Mouse (Mus musculus): Measurements from ENCODE around the gene Elmo1.

Gene Elmo1

DNA sequence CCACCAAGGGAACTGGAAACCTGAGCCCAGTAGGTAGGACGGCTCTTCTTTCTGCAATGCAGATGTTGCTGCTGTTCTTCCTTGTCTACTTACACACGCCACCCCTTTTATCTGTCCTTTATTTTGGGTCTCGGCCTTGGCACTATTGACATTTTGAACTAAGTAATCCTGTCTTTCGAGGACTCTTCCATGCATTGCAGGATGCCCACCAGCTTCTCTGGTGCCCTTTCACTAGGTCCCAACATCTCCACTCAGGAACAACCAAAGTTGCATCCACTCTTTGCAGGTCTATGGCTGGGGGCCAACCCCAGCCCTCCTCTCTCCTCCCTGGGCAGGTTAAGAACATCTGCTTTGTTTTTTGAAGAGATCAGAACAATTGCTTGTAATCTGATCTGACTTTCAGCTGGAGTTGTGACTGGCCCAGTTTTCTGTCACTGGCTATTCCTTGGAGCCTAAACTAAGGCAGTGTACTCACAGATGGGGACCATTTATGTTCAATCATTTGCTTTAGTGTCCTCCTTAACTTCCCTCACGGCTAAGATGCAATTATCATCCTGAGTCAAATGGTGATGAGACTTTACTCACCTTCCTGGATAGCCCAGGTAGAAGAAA is 6.7 kb downstream of the Elmo1 start:
- DNase-seq, result no peak

DNA sequence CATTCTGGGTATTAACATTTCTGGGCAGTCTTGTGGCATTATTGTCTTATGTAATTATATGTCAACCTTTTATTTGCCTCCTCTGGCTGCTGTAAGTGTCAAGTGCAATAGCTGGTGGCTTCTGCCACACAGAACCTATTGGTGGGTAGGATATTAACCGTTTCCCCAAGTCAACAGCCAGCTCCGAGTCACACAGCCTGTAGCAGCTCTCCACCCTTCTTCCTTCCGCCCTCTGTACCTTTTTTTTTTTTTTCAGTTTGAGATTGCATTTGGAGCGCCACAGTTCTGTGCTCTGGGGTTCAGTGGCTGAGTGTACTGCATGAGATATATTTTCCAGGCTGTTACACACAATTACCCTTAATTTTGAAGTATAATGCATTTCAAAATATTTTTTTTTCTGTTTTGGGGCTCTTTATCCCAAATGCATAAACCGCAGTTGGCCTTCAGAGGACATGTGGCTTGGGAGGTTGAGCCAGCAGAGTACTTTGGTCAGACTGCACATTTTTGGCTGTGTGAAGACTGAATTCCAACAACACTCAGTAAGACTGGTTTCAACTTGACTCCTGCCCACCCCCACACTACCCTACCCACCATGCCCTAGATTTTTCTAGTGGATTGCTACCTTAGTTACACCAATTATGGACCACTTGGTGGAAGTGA is 7.7 kb downstream of the Elmo1 start:
- no peak for DNase-seq

DNA sequence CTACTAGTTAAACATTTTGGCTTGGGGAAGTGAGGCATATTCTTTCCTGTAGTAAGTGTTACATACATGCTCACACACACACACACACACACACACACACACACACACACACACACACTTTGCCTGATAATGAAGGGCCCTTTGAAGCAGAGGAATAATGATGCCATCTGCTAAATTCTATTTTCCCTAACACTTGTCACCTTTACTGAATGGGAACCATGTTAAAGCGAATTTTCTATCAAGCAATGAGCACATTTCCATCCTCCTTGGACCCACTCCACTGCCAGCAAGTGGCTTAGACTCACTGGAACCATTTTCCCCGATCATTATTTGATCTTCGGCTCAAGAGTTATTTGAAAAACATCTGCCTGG is 8.2 kb downstream of the Elmo1 start:
- DNase-seq, result no peak

DNA sequence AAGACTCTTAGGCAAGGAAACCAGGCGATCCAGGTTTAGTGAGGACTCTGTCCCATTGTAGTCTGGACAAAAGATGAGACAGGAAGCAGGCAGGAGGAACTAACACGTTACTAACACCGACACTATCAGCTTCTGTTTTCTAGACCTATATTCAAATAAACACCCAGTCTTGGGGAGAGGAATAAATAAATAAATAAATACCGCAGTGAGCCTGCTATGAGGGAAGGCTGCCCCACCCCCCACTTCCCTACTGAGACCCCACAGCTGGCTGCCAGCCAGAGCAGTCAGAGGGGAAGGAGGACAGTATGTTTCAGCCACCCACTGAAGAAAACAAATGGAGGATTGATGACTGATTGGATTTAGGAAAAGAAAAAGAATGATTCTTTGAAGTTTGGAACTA is 9.2 kb downstream of the Elmo1 start:
- DNase-seq, result no peak

DNA sequence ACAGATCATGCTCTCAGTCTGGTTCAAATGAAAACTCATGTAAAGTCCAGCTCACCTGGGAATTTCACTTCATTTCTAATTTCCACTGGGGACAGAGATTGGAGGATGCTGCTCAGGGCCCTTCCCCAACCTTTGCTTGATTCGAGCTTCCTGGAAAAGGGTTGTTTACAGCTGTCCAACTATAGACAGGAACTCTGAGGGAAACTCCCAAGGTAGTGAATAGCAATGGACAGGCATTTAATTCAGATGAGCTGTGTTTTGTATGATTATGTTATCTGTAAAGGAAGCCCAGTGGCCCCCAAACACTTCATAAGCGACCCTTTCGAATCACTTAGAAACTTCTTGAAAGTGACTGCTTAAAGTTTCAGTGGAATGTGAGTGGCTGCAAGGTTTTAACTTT is 10.0 kb downstream of the Elmo1 start:
- DNase-seq, result no peak

DNA sequence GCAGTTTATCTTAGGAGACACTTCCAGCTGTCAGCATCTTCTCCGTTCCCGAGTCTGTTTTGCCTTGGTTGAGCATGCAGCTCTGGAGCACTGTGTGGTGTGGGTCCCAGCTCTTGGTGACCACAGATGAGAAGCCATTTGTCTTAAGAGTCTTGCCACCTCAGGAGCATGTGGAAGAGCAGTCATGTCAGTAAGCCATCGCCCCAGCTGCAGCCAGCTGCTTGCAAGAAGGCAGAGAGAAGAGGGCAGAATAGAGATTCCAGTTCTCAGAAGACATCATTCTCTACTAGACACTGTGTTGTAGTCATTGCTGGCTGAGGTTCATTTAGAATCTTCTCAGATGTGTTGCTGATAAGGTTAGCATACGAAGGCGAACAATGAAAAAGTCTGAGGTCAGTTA is 11.3 kb downstream of the Elmo1 start:
- no peak for DNase-seq

- DNase-seq, result no peak
These were observed 14.4 kb downstream of the Elmo1 start for GRCm38 (mm10) chr13:20104791-20105190.

GRCm38 (mm10) chr13:20105996-20106395 is 15.6 kb downstream of the Elmo1 start:
- no peak for DNase-seq

GRCm38 (mm10) chr13:20107953-20108498 is 17.6 kb downstream of the Elmo1 start:
- no peak for DNase-seq

- no peak for DNase-seq
These were observed 18.6 kb downstream of the Elmo1 start for GRCm38 (mm10) chr13:20108956-20109355.

- DNase-seq, result no peak
These were observed 19.1 kb downstream of the Elmo1 start for GRCm38 (mm10) chr13:20109446-20109845.

GRCm38 (mm10) chr13:20109987-20110680 is 19.7 kb downstream of the Elmo1 start:
- DNase-seq, result no peak

GRCm38 (mm10) chr13:20111256-20111800 is 20.9 kb downstream of the Elmo1 start:
- DNase-seq, result no peak

DNA sequence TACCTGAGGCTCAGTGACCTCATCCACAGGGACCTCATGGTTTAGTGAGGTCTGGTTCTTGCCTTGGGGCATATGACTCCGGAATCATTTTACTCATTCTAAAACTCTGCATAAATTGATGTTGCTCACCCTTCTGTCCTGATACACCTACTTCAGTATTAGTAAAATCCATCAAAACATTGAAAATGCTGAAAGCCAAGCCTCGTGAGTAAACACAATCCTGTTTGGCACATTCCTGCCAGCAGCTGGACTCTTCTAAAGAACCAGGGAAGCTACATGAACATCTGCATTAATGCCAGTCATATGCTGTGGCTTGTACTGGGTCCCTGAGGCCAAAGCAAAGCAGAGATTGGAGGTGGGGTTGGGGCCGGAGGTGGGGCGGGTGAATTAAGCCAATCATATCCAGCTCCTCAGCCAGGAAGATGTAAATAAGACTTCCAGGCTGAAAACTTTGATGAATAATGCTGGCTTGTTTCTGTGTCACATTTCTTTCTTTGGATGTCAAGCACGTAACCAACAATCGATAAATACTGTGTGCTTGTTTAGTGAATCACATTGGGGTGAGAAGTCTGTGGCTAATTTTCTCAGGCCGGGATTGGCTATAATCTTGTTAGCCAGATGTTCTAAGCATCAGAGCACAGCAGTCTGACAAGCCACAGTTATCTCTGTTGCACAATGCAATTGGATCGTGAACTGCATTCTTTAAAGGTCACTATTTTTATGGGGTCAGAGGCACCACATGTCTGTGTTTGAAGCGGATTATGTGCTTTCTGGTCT is 24.9 kb downstream of the Elmo1 start:
- no peak for DNase-seq

DNA sequence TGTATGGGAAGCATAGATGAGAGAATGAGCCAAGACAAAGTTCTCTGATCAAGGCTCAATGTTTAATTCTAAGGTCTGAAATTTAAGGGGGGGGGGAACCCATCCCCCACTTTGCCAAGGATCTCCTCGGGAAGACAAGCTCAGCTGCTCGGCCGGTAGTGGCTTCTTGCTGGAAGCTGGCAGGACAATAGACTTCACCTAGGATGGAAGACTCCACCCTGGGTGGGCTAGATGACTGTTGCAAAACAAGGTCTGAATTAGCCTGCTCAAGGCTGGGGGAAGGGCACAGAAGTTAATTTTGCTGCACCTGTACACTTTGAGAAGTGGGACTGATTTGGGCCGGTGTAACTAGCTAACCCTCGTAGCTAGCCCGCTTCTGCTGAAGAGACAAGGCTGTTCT is 25.6 kb downstream of the Elmo1 start:
- no peak for DNase-seq

DNA sequence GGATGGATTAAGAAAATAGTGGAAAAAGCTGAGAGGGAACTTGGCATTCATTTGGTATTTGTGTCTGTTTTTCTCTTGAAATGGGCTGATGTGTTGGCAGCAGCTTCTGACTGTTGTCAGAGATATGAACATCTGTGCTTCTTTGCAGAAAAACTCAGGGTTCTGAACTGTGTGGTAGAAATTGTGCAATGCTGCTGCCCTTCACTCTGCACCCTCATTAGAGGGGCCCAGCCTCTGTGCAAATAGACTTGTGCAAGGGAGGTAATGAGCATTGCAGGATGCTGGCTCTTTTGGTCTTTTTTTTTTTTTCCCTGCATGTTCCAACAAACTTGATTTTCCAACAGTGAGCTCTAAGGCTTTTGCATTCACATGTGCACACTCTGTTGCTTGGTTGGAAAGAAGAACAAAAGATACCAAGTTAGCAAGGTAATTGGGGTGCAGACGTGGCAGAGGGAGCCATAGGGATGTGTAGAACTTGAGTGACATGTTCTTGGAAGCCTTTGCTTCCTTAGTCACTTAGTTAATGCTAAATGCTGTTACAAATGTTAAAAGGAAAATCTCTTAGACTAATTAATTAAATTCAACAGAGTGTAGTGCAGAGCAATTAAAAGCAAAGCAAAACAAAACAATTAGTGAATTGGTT is 26.6 kb downstream of the Elmo1 start:
- DNase-seq, result no peak

DNA sequence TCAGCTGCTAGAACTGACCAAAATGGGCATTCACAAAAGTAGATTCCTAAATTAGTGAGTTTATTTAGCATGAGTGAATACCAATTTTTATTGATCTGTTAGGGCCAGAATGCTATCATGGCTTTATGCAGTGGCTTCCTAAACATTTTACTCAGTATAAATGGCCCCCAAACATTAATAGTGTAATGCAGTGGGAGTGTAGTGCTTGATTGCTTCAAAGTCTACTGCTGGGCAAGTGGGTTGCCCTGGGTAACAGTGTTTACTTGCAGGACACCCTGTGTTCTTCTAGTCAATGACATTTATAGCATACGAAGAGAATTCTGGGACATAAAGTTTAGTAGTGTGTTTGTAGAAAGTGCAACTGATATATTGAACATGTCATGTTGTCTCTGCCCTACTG is 27.3 kb downstream of the Elmo1 start:
- no peak for DNase-seq

DNA sequence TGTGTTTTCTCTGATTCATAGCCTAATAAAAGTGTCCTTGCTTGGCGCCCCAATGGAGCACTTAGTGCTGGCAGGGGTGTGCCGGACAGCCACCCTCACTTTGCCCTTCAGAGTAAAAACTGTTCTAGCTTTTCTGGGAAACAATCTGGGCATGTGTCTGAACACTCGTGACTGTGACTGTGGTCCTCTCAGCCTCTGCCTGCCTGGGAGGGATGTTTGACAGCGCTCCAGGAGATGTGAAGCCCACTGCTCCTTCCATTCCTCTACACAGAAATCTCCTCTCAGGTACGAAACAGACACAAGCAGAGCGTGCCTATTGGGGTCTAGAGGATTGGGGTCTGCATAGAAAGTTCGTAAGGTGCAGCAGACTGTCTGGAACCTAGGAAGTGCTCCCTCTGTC is 28.5 kb downstream of the Elmo1 start:
- DNase-seq, result no peak

DNA sequence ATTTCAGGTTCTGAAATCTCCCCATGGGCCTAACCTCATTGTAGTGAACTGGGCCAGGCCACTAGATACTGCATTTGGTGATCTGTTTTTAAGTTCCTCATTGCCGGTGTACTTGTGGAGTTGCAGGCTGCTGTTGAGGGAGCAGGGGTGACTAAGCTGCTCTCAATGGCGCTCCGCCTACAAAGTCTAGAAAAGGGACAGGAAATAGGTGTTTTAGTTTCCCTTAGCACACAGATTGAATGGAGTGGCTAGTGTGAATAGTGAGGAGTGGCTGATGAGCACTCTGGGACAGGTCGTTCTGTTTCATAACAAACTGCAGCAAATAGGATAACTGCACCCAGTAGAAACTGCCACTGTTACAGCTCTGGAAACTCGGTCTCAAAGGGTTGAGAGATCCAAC is 30.3 kb downstream of the Elmo1 start:
- DNase-seq, result no peak

GRCm38 (mm10) chr13:20121385-20122043 is 31.1 kb downstream of the Elmo1 start:
- DNase-seq, result no peak

- DNase-seq, result no peak
These were observed 33.6 kb downstream of the Elmo1 start for GRCm38 (mm10) chr13:20123975-20124374.

DNA sequence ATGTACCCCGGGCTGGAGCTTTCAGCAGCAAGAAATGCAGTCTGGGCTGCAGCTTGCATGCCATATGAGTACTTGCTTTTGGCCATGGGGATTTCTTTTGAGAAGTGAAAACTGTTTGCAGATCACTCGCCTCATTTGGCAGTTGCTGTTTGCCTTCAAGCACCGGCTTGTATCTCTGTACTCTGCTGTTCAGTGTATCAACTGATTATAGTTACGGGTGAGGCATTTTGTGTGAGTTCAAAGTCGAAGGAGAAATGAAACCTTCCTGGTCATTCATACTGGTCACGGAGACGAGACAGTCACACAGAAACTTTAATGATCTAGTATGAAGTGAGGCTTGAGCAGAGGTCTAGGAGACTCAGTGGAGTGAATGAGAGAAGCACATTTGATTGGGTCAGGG is 34.6 kb downstream of the Elmo1 start:
- DNase-seq, result no peak
